Mouse (Mus musculus) layer of hippocampus, adult 9-10 months (tissue): Measurements from ENCODE around the gene Kcnq2.

Source experiments
- DNase-seq: peaks from one replicate; pipeline ENCODE4 v3.0.0; 2022; ENCODE audit warnings: low spot score

The Kcnq2 gene

DNA sequence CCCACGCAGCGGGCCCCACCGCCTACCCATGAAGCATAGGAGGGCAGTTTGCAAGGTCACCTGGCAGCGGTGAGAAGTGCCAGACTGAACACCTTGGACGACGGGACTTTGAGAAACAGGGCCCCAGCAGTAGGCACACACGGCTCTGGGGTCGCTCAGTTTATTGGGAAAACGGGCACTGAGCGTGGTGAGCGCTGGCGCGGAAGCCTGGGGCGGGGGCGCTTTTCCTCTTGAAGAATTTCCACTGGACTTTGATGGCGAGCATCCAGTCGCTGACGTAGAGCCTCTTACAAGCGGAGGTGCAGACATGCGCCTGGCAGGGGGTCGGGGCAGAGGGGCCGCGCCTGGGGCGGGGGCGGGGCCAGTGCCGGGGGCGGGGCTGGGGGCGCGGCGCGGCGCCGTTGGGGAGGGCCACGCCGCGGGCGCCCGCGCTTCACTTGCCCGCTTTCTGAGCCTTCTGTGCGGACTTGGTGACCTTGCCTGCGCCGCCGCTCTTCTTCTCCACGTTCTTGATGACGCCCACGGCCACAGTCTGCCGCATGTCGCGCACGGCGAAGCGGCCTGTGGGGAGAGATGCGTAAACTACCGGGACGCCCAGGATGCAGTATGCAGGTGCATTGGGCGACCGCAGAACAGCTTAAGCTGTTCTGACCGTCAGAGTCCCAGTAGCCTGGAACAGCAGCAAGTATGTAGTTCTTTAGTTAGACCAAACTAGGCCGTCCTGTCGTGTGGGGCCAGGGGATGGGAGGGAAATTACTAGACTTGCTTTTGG lies 12.6 kb upstream of the Kcnq2 start:
- no peak for DNase-seq

DNA sequence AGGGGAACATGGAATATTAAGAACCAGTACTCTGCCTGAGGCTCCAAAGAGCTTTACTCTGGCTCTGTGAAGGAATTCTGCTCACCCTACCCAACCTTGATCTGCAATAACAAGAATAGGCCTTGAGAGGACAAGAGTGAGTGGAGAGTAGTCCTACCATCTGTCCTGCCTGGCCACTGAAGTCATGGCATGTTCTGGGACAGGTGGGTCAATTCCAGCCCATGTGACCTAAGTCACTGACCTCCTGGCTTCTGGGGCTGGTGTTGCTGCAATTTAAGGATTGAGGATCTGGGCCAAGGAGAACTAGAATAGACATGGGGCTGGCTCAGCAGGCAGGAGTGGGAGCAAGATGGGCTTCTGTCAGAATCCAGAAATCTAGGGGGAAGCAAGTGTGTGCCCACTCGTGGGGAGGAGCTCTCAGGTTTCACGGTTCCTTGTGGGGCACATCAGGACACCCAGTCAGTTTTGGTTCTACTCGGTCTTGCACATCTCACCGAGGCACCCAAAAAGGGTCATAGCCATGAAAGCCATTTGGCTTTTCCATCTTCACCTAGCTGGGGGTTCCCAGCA lies 12.0 kb upstream of the Kcnq2 start:
- DNase-seq, result no peak

DNA sequence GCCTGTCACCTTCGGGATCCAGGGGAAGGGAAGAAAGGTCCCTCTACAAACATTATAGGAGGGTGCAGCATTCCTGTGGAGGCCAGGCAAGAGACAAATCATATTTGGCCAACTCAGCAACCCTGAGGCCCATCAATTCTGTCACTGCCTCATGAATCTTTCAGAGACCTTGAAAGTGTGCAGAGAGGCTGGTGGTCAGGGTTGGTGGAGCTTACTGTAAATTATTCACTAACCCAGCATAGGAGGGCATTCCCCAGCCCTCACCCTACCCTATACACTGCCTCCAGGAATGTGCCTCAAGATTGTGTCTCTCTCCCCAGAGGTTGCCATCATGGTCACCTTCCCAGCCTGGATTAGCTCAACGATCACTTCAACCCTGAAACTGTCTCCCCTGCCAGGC lies 9.6 kb upstream of the Kcnq2 start:
- no peak for DNase-seq

- no peak for DNase-seq
Measured at GRCm38 (mm10) chr2:181143509-181144276, 8.6 kb upstream of the Kcnq2 start.

GRCm38 (mm10) chr2:181142703-181143135 lies 7.6 kb upstream of the Kcnq2 start:
- no peak for DNase-seq

DNA sequence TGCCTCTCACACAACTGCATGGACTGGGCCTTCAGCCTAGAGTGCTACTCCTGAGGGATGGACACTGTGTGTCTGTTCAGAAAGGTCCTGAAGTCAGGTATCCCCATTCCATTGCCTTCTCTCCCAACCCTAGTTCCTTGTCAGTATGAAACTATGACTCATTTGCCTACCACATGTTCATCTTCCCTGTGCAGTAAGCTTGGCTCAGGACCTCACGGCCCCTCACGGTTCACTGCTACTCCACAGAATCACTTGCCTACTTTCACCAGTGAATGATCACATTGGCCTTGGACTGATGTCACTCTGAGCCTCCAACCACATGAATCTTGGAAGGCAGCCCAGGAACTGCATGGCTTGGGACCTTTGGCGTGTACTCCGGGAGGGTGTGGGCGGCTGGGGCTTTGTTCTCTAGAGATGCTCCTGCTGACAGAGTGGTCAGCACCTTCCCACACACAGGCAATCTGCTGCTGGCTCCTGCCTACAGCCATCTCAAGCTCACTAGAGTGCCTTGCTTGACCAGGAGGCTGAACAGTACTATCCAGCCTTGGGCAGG lies 4.6 kb upstream of the Kcnq2 start:
- no peak for DNase-seq

GRCm38 (mm10) chr2:181136934-181137333 lies 1.8 kb upstream of the Kcnq2 start:
- DNase-seq, result no peak

GRCm38 (mm10) chr2:181135446-181135818 lies 332 bp upstream of the Kcnq2 start:
- DNase-seq, result no peak

DNA sequence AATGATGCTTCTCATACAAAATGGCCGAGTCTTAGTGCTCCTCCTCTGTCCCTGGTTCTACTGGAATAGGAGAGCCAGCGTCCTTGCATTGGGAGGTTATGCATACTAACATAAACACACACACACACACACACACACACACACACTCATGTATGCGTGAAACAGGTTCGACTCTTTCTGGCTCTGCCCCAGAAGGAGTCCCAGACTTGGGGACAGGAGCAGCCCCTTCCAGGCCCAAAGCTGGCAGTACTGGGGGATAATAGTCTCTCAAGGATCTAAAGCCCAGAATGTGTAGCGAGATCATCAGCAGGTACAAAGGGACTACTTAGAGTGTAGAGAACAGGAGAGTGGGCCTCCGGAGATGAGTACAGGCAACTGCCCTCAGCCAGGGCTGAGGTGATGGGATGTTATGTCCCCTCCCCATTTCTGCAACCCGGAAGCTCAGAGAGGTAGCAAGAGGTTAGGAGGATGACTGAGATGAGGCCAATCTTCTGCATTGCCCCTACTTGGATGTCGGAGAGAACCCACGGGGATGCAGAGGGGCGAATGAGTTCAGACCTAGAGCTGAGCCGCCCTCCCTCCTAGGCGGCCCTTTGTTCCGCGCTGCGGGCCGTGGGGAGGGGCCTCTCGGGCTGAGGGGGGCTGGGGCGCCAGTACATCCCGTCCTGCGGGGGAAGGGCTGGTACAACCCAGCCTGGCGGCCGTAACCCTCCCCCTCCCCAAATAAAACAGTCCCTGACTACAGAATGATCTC lies 1.1 kb downstream of the Kcnq2 start:
- no peak for DNase-seq

- no peak for DNase-seq
Measured at GRCm38 (mm10) chr2:181130245-181130644, 4.9 kb downstream of the Kcnq2 start.

DNA sequence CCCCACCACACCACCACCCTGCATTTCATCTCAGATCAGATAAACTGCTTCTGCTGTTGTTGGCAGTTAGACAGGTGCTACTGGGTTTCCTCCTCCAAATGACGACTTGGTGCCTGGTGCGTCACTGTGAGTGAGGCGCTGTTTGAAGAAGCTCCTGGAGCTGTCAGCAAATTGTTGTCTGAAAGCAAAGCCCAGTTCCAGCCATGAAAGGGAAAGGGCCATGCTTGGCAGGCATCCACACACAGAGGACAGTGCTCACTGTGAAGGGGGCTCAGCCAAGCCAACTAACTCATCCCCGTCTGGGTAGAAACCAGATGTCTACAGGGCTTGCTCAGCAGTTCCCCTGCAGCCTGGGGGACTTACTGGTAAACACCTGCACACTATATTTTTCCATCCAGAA lies 6.1 kb downstream of the Kcnq2 start:
- DNase-seq, result no peak

- DNase-seq, result no peak
Measured at GRCm38 (mm10) chr2:181127786-181128185, 7.3 kb downstream of the Kcnq2 start.

DNA sequence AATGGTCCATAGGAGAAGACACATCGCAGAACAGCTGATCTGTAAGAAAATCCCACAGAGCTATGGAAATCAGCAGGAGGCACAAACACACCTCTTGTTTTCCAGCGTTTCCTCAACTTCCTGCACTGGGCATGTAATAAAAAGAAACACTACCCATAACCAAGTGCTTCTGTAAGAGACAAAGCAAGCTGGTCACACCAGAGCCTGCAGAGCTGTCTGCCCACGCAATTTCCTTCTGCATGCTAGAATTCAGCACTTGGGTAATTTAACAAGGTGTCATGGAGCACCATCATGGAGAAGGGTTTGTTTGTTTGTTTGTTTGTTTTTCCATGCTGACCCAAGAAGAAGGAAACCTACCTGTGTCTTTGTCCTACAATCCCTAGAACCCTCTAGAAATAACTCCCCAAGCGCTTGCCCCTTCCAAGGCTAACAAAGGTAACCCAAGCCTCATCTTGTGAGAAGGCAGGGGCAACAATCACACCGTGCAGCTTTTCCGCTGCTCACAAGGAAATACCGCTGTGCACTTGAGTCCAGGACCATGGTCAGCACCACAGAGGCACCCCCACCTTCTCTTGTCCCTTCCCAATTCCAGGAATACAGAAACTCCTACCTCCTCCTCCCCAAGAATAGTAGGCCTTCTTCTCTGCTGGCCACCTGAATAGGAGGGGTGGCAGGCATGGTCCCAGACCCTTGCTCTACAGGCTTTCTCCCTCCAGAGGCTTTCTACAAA lies 9.2 kb downstream of the Kcnq2 start:
- no peak for DNase-seq

- no peak for DNase-seq
Measured at GRCm38 (mm10) chr2:181122642-181123041, 12.5 kb downstream of the Kcnq2 start.

DNA sequence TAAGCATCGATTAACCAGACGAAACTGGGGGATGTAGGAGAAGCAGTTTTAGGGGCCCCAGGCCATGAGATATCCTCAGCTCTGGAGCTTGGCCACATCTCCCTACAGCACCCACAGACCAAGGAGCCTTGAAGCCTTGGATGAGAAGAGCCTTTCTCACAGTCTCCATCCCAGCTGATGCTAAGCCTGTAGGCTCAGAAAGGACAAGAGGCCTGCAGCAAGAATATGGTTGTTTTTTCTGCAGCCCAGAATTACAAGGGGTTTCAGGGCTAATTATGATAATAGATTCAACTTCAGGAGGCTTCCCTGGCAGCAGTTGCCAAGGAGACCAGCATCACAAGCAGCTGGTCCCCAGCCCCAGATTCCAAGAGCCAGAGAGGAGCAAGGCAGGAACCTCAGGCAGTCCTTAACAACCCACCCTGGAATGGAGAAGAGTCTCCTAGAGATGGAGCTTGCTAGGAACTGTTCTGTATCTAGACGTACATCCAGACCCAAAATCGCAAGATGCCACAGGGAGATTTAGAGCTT lies 14.1 kb downstream of the Kcnq2 start:
- DNase-seq, result no peak

DNA sequence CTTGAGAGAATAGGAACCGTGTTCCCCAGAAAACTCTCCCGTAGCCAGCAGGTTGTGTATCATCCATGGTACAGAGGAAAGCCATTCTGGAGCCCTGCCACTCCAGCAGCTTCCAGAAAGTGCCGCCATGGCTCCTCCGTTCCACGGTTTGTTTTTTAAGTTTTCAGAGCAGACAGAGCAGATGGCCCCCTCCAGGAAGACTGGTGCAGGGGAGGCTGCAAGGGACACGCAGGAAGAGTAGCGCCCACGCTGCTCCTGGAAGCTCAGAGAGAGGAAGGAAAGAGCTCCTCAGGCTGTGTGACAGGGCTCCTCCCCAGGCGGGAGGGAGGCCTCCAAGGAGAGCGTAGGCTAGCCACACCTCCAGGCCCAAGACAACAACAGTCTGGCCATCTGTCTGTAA lies 15.1 kb downstream of the Kcnq2 start:
- DNase-seq, result no peak

- DNase-seq, result no peak
Measured at GRCm38 (mm10) chr2:181116436-181116835, 18.7 kb downstream of the Kcnq2 start.

DNA sequence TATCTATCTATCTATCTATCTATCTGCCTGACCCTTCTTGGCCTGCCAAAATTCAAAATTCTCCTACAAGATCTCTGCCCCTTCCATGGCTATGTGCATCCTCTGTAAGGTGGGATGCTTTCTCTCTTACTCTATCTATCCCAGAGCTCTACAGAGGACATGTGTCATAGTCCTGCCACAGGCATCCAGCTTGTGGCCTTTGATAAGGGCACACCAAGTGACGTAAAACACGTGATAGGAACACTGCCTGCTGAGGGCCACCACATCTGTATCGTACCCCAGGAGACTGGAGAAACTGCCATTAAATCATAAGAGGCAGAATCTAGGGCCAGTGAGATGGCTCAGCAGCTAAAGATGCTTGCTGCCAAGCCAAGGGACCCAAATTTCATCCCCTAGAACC lies 19.7 kb downstream of the Kcnq2 start:
- DNase-seq, result no peak

DNA sequence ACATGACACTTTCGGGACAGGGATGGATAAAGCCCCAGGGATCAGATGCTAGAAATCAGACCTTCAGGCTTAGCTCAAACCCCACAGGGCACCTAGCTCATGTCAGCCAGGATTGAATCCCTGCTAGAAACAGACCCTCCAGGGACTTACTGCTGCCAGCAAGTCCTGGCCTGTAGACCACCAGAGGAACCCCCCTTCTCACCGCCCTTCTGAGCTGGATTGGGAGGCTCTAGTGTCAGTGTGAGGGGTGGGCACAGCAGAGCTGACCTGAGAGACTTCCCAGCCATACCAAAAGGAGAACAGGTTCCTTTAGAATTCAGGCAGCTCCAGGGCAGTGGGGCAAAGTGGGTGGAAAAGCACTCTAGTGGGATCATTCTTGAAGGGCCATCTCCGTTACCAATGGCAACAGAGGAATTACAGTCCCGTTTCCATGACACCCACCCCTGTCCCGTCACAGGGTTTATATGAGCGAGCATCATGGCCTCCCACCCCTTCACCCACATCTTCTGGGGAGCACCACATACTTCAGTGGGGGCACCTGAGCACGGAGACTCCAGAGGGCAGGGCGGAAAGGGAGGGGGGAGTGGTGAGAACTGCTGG lies 21.2 kb downstream of the Kcnq2 start:
- DNase-seq, result no peak

DNA sequence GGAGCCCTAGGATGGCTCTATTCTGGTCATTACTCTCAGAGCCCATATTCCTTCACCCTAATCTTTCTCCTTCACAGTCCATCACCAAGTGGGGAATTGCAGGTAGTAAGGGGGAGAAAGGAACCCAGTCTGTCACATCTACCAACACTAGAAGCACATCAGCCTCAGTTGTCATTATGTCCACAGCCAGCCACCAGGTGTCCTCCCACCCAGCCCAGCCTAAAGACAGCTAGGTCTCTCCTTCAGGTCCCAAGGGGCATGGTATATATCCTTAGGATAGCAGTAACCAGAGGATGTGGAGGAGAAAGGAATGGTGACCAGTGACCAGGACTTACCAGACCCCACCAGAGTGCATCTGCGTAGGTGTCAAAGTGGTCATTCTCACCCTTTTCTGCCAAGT lies 23.4 kb downstream of the Kcnq2 start:
- no peak for DNase-seq

DNA sequence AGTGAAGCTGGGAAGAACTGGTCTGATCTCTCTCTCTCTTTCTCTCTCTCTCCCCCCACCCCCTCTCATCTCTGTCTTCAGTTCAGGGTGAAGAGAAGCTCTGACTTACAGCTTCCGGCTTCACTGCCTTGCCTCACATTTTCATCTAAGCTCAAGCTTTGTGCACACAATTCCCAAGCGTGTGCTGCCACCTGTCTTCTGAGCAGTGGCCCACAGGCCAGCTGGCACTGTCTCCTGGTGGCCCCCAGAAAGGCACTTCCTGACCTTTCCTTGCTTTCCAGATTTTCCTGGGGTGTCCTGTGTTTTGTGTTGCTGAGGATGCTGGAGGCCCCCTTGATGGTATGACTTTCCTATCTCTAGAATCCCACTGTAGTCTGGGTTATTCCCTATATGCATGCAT lies 31.0 kb downstream of the Kcnq2 start:
- no peak for DNase-seq
